Mouse (Mus musculus): ENCODE results near the gene Kif5c.
A peak's percentile ranks its signal among the peaks of the same experiment; 100 is the strongest.

Gene Kif5c

DNA sequence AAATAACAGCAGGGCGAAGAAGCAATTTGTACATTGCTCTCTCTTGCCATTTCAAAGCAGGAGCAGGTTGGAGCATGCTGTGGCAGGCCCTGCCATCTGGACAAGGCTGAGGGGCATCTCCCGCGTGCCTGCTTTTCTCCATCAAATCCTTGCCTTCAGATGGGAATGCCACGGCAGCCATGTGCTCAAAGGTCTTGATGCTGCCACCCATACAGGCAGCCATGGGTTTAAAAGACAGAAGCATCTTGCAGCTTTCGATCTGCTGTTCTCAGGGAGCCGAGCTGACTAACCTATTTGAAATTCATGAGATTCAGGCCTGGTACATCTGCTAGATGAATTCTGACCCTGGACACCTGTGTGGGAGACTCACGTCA, 53.4 kb downstream of the Kif5c start:
- no peak for DNase-seq

DNA sequence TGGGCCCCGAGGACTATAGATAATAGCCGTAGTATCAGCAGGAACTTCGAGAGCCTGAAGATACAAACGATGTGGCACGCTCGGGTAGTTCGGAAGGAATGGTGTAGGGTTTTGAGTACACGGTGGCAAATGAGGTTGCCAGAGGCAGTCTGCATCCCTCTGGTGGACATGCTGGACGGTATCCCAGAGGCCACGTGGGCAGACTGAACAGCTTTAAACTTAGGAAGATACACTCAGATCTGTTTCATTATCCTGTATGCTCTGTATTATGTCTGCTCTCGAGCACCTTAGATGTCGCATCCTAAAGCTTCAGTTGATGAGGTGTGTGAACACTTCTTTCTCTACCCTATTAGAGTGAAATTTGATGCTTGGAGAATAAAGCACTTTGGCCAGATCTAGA, 56.9 kb downstream of the Kif5c start:
- no peak for DNase-seq

DNA sequence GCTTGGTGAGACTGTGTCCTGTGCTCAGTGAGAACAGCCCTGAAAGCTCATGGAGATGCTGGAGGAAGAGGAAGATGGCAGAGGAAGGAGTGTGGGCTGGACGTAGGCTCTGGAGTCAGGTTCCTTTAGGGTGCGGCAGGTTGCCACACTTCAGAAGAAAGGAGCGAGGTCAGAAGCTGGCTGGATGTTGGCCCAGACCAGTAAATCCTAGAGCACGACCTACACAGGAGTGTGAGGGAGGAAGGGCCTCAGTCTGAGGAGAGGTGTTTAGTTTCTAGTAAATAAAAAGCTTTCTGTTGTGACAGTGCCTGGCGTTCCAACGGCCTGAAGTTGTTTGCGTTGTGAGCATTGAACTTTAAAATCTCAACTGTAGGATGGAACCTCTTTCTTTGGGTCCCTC, 59.3 kb downstream of the Kif5c start:
- DNase-seq: no peak

DNA sequence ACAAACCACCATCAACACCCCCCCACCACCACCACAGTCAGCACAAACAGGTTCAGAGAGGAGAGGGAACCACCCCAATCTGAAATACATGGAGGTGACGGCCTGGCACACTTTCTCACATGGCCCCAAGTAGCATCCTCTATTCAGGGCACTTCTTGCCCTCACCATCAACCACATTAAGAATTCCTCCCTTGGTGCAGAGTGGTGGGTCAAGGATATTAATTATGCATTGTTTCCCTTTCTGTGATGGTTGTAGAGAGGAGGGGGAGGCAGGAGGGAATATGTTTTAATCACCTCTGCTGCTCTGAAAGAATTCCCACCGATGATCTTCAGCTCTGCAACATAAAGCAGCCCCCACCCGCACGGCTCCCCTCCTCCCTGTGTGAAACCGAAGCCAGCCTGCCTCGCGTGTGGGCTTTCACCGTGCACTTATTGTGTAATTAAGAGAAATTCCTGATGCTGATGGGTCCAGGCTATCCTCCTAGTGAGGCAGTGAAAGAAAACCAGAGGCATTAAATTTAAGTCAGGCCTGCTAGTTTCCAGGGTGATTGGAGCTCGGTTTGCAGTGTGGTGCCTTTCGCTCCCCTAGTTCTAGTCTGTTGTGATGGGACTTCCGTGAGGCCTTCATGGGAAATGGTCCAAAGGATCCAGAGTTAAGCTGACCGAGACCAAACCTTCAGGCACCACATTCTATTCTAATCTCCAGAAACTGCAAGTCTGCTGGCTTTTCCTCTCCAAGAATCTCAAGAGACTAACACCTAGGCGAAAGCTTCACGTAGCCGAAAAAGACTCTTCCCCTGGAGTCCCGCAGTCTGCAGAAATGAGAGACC, 60.3 kb downstream of the Kif5c start:
- DNase-seq: no peak

DNA sequence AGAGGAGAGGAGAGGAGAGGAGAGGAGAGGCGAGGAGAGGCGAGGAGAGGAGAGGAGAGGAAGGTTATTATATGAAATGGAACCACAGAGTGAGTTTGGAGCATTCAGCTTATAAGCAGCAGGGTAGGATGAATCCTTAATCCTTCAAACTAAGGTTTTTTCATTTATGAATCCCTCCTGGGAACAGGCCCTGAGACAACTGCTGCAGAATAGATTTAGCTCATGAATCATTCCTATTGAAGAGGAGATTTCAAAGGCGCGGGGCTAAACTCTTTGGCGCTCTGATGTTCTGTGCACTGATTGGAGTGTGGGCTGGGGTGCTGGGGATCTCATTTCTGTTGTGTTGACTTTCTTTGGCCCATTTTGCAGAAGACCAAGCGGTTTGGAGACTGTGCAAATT, 63.7 kb downstream of the Kif5c start:
- DNase-seq: no peak

DNA sequence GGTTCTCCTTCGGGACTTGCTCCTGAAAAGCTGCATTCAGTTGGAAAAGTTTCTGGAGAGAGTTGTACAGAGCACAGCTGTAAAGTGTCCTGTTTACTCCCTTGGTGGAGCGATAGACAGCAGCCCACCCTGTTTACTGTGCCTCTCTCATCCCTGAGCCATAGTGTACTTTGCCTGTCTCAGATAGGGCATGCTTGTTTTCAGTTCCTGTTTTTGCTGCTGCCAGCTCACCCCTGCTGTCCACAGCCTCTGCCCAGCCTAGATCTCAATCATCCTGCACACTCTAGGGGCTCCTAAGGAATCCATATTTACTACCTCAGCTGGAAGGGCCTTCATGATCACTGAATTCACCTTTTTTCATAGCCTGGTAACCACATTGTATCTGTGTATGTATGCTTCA, 65.7 kb downstream of the Kif5c start:
- no peak for DNase-seq

DNA sequence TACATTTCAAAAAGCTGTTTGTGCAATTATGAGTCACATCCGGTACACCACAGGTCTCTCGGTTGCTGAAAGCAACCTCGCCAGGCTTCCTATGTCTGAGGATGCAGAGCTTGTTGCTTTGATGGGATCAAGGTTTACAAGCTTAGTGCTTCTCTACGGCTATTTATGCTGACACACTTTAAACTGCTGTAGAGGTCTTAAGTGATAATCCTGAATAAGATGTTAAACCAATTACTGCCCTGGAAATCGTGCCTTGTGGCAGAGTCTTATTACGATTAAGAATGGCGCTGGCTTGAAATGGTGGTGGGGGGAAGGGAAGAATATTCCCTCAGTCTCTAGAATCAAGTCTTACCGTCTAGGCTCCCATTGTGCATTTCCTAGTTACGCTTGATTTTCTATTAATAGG, 71.3 kb downstream of the Kif5c start:
- DNase-seq: no peak

DNA sequence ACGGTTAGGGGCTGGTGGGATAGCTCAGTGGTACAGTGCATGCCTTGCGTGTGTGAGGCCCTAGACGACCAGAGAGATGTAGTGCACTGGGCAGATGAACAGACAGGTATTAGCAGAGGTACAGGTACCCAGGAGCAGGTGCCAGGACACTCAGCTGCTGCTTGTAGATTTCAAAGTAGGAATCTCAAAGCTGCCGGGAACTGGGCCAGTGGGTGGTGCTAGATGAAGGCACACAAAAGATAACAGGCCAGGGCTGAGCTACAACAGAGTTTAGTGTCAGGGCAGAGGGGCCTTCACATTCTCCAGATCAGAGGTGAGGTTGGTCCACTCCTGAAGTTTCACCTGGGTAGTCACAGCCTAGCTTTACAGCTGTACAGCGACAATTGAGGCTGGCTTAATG, 72.3 kb downstream of the Kif5c start:
- DNase-seq: no peak

DNA sequence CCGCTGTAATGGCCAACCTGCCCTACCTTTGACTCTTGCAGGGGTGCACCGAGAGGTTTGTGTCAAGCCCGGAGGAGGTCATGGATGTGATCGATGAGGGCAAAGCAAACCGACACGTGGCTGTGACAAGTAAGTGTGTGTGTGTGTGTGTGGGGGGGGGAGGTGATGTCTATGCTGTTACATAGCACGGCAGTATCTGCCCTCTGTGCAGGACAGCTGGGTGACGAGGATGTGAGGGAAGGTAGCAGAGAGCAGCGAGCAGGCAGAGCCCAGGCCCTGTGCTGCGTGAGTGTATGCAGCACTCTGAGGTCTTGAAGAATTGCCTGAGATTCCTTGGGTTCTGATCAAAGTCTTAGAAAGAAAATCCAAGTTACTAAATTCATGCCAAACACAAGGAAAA, 75.6 kb downstream of the Kif5c start:
- DNase-seq: no peak

DNA sequence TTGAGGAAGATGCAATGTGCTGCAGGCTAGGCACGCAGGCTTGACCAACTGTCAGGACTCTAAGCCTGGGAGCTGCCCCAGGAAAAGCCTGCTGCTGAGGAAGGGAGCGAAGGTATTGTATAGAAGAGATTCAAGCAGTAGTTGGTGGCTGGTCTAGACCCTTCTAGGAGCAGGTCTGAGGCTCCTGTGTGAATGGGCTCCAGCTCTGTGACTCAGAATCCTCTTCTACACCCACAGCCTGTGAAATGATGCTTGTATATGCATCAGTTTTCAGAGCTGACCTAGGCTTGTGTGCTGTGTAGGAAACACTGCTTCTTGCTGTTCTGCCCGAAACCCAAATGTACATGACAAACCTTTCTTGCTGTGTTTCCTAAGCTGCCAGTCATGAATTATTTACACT, 76.4 kb downstream of the Kif5c start:
- no peak for DNase-seq

DNA sequence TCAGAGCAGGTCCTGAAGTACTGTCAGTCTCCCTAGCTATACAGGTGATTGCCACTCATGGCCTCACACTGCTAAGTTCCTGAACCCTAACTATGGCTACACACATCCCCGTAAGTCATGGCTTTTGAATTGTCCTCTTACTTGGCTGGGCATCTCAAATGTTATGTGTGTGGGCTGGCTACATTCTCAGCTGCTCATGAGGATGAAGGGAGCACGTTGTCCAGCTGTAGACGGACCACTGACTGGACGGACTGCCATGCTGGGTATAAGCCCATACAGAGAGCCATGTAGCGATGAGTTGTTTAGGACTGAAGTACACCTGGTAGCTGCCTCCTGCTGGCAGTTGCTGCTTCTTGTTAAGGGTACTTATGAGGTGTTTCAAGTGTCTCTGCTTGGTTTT, 79.8 kb downstream of the Kif5c start:
- DNase-seq: no peak

DNA sequence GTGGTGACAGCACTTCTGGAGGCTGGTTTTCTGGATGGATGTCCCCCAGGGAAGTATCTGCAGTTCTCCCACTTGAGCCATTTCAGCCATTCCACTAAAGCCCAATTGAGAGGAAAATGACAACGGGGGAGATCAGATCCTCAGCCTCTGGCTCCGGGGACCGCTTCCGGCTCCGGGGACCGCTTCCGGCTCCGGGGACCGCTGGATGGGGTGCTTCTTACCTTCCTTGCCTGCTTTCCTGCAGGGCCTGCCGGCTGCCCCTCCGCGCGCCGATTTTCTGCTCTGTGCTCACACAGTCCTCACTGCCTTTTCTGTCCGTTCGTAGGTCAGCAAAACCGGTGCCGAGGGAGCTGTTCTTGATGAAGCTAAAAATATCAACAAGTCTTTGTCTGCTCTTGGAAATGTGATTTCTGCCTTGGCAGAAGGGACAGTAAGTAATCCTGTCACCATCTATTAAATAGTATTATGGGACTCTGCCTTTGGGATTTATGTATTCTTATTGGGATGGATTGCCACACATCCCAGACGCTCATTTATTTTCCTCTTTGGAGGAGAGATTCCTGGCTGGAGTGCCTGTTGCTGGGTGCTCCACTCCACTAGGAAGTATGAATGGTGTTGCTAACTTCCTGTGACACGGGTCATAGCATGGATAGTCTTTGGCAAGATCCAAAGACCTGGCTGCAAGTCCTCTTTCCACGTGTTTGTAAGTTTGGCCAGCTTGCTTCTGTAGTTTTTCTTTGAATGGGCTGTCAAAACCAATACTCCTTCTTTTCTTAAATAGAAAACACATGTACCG, 81.3 kb downstream of the Kif5c start:
- DNase-seq: peak; percentile 23 to 27

DNA sequence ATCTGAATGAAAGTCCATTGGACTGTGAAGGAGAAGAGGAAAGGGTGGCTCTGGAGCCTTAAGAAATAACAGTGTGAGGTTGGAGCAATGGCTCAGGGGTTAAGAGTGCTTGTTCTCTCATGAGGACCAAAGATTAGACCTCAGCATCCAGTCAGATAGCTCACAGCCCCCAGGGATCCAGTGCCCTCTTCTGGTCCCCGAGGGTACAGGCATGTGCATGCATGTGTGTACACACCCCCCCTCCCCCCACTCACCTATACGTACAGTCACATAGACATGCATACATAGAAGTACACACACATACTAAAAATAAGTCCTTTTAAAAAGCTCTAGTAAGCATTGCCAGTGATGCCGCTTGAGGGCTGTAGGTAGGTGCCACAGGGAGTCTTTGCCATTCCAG, 91.1 kb downstream of the Kif5c start:
- peak; percentile 41 to 45 for DNase-seq

DNA sequence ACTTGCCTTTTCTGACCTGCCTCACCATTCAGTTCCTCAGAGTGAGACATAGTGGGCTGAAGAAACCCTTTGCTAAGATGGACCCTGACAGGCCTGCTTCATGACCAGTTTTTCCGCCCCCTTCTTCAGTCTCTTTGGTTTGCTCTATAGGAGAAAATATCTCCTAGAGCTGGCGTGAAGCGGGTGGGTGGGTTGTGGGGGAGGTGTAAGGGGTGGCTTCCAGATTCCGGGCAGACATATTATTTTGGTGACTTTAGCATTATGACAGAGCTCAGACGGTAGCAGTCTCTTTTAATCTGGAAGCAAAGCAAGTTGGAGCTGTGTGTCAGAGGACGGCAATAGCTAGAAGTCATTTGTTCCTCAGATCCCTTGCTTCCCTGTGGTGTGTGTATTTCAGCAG, 92.6 kb downstream of the Kif5c start:
- no peak for DNase-seq

DNA sequence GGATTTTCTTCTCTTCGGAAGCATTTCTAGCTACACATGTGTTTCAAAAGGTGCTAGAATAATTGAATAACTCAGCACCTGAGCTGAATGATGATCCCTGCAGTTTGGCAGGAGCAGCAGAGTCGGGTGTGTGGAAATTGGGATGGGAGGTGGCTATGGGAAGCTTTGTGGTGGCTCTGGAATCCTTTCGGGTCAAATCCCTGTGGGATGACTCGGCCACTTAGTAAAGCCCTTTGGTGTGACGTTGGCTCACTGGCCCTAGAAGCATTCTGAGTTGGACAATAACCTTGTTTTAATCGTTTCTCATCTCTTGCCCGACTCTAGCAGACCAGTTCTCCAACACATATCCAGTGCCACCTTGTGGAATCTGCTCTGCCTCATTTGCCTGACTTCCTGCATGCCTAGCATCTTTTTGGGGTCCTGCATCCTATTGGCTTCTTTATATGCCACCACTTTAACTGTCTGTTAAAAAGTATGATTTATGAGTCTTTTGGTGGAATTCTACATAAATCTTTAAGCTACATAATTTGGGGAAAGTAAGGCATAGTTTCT, 93.3 kb downstream of the Kif5c start:
- no peak for DNase-seq

DNA sequence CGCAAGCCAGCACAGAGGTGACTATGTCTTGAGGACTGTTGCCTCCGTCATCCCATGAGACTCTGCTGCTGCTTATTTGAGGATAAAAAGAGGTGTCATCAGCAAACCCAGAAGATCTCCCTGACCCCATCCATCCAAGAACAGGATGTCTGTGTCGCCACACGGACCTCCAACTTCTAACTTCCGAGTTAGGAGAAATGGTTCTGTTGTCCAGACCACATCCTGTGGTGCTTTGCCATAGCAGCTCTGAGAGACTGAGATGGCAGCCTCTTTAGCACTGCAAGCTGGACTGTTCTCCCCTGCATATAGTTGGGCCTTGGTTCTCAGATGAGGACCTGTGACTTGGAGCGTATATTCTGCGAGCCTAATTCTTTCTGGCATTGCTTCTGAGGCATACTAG, 97.4 kb downstream of the Kif5c start:
- DNase-seq: no peak

DNA sequence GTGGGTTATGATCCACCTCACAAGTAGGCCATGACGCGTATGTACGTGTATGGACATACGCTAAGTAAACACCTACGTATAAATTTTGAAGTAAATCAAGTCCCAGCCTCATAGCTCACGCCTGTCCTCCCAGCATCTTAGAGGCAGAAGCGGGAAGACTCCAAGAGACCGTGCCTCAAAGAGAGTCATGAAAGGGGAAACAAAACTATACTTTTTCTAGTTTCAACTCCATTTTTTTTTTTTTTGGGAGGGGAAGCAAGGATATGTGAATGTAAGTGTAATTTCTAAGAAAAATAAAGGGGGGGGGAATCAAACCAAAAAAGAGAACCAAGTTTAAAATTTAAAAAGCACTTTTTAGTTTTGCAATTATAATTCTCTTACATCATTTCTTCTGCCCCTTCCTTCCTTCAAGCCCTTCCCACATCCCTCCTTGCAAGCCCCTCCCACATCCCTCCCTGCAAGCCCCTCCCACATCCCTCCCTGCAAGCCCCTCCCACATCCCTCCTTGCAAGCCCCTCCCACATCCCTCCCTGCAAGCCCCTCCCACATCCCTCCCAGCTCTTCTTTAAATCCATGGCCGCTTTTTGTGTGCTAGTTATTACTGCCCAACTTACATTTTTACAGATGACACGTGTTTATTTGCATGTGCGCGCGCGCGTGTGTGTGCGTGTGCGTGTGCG, 98.5 kb downstream of the Kif5c start:
- DNase-seq: no peak

DNA sequence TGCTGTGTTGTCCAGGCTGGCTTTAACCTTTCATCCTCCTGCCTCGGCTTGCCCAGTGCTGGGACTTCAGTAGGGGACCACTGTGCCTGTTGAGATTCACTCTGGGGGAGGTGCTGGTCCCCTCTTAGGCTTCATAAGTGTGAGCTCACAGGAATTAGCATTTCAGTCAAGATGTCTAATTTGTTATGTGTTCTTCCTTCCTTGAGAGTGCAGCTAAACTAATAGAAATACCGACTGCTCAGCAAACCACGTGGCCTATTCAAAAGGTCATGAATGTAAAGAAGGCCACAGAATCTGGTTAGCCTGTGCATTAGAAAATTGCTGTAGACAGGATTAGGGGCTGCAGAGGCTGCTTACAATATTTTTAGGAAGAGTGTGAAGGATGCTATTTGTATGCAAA, 99.4 kb downstream of the Kif5c start:
- DNase-seq: no peak

DNA sequence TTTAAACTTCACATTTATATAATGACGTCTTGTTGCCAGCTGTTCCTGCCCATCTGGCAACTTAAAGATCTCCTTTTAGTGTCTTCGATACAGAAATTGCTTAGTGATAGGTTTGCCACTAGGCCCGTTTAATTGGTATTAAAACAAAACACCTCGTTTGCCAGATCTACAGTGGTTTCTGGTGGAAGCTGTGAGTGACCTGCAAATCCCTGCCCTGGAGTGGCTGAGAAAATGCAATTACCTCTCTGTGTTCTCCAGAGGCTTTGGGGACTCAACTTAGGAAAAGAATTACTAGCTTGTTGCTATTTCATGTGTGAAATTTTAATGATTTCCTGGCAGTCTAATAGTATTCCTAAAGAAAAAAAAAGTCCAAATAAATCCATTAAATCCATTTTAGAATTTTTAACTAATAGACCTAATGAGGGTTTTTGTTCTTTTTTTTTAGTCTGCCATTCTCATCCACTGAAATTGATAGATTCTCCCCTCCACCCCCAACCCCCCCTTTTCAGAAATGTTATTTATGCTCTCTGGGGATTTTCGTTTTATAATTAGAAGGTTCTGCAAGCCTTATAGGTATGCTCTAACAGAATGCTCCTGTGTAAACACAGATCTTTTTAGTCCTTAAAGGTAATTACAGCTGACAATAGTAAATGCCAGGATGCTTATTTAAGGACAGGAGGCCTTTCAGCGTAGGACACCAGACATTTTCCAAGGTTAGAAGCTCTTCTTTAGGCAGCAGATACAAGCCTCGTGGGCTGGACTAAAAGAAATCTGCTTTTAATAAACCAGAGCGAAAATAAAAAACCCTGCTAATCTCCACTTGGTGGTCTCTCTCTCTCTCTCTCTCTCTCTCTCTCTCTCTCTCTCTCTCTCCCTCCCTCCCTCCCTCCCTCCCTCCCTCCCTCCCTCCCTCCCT, 100.1 kb downstream of the Kif5c start:
- DNase-seq: no peak

DNA sequence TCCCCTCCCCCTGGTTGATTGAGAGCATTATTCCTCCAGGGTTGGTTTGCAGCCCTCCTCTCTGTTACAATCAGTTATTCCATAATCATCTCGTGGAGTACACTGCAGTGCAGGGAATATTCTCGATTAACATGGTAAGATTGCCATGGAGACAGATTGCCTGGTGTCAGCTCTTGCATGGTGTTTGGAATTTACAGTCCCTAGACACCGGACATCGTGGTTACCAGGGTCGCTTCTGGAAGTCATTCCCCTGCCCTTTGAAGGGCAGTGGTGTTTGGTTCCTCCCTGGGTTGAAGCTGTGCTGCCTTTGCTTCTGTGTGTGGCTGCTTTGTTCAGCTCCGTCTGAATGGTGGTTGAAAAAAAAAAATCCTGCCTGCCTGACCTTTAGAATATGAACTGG, 100.8 kb downstream of the Kif5c start:
- DNase-seq: no peak

DNA sequence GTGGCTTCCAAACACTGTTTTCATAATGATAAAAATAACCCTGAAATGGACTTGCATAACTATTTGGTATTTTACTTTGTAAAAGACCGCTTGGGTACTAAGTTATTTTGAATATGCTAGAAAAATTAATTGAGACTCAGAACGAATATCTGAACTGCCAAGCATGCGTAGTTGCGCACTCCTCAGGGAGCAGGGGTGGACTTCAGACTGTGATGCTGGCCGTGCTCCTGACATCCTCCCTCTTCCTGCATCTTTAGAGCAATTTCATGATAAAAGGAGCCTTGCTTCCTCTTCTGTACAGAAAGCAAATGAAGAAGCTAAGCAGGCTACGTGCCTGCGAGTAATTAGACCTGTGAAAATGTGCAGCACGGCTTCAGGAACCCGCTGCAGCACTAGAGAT, 101.2 kb downstream of the Kif5c start:
- no peak for DNase-seq

DNA sequence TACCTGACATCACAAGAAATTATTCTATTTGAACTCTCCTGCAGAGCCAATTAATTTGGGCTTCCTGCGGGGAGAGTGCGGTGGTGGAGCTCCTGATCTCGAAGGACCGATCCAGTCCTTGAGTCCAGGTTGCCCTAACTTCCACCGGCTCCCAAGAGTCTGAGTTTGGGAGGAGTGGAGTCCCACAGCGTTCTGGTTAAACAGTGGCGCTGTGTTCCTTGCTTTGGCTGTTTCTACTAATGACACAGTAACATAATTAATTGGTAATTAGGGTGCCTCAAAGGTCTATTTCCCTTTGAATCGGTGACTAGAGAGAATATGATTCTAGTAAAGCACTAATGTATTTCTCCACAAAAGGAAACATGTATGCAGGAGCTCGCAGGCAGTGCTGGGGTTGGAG, 103.2 kb downstream of the Kif5c start:
- DNase-seq: no peak

DNA sequence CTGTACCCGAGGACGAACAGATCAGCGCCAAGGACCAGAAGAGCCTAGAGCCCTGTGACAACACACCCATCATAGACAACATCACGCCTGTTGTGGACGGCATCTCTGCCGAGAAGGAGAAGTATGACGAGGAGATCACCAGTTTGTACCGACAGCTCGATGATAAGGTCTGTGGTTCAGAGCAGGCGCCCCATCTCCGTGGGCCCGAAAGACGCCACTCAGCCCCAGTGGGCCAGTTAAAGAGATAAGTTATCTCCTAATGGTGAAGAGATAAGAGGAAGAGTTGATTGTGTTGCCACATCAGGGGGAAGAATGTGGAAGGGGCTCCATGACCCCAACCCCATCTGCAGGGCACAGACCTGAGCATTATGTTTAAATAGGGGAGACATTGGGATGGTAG, 103.9 kb downstream of the Kif5c start:
- DNase-seq: no peak
